Mouse (Mus musculus) spleen, adult 12 weeks (tissue): Measurements from ENCODE around the gene Ric8a.

Experiments used
- DNase-seq: peaks from one replicate; pipeline ENCODE4 v3.0.0; 2022; ENCODE audit warnings: low spot score

The Ric8a gene

GRCm38 (mm10) chr7:140846676-140847075 lies 10.1 kb upstream of the Ric8a start:
- no peak for DNase-seq

- DNase-seq, result no peak
These were observed 8.8 kb upstream of the Ric8a start, which contains the start of gene Odf3 for GRCm38 (mm10) chr7:140847755-140848580. TSS of gene Odf3 (plus strand) at chr7:140847805.

GRCm38 (mm10) chr7:140848591-140848990 lies 8.2 kb upstream of the Ric8a start:
- DNase-seq, result no peak

- DNase-seq, result no peak
These were observed 4.8 kb upstream of the Ric8a start for GRCm38 (mm10) chr7:140851916-140852315.

GRCm38 (mm10) chr7:140853386-140853785 lies 3.4 kb upstream of the Ric8a start:
- DNase-seq, result no peak

- no peak for DNase-seq
These were observed 2.3 kb upstream of the Ric8a start for GRCm38 (mm10) chr7:140854483-140854882.

- no peak for DNase-seq
These were observed 1.6 kb upstream of the Ric8a start for GRCm38 (mm10) chr7:140855181-140855580.

- peak; percentile 75 for DNase-seq
These were observed 635 bp upstream of the Ric8a start, which contains the start of gene Gm45785 for GRCm38 (mm10) chr7:140855860-140856784. TSS of gene Gm45785 (minus strand) at chr7:140856331.

GRCm38 (mm10) chr7:140857550-140858505 lies 1.1 kb downstream of the Ric8a start, which contains the start of gene Bet1l:
TSS of gene Bet1l (minus strand) at chr7:140857577.
- DNase-seq, result peak; percentile 28

GRCm38 (mm10) chr7:140858746-140859145 lies 2.0 kb downstream of the Ric8a start:
- no peak for DNase-seq

GRCm38 (mm10) chr7:140859997-140860396 lies 3.2 kb downstream of the Ric8a start:
- DNase-seq, result no peak

GRCm38 (mm10) chr7:140860728-140861127 lies 4.0 kb downstream of the Ric8a start:
- DNase-seq, result no peak

- no peak for DNase-seq
These were observed 8.0 kb downstream of the Ric8a start for GRCm38 (mm10) chr7:140864761-140865160.

- DNase-seq, result no peak
These were observed 17.5 kb downstream of the Ric8a start for GRCm38 (mm10) chr7:140874224-140874623.

GRCm38 (mm10) chr7:140877364-140877763 lies 20.6 kb downstream of the Ric8a start:
- no peak for DNase-seq

- no peak for DNase-seq
These were observed 22.6 kb downstream of the Ric8a start for GRCm38 (mm10) chr7:140879355-140879754.

GRCm38 (mm10) chr7:140880419-140880818 lies 23.7 kb downstream of the Ric8a start:
- no peak for DNase-seq

GRCm38 (mm10) chr7:140880865-140881515 lies 24.2 kb downstream of the Ric8a start:
- DNase-seq, result no peak

GRCm38 (mm10) chr7:140881696-140882468 lies 25.1 kb downstream of the Ric8a start, which contains the start of the genes Psmd13 and Sirt3:
TSS of gene Psmd13 (plus strand) at chr7:140881968.
TSS of gene Sirt3 (minus strand) at chr7:140882309.
- DNase-seq, result peak; percentile 91

- no peak for DNase-seq
These were observed 25.7 kb downstream of the Ric8a start for GRCm38 (mm10) chr7:140882469-140882803.
